Mouse (Mus musculus) heart, embryonic 11.5 days (tissue): ENCODE results near the gene Srsf3. TPM values are rescaled to one million over a fixed set of nuclear protein-coding genes. Genes with fewer than 3 reads are reported as not detected.

ENCODE experiments used
- ATAC-seq: fragments of 200-750 bp; cut with Nextera tagmentation; replicated peaks from 2 replicates; pipeline ENCODE4 v1.8.0; 2017; ENCODE audit warnings: moderate library complexity; ENCODE audit not compliant: insufficient number of reproducible peaks, low FRiP score, low TSS enrichment
- H3K27ac ChIP-seq: fragments of 300-500 bp; sonication (generic); 2 replicates; pipeline ENCODE4 v1.5.1; 2014; ENCODE audit warnings: mild to moderate bottlenecking, low read depth, low read length
- H3K27me3 ChIP-seq: fragments of 300-500 bp; sonication (generic); 2 replicates; pipeline ENCODE4 v1.6.1; 2014; ENCODE audit warnings: mild to moderate bottlenecking, low read length, mixed read lengths; ENCODE audit not compliant: control insufficient read depth, insufficient read depth
- H3K36me3 ChIP-seq: fragments of 300-500 bp; sonication (generic); 2 replicates; pipeline ENCODE4 v1.6.1; 2014; ENCODE audit warnings: mild to moderate bottlenecking, low read length, moderate library complexity, mixed read lengths; ENCODE audit not compliant: control insufficient read depth, insufficient read depth
- H3K4me1 ChIP-seq: fragments of 300-500 bp; sonication (generic); 2 replicates; pipeline ENCODE4 v1.6.1; 2014; ENCODE audit warnings: low read length; ENCODE audit not compliant: control insufficient read depth, insufficient read depth
- H3K4me2 ChIP-seq: fragments of 300-500 bp; sonication (generic); 2 replicates; pipeline ENCODE4 v1.6.1; 2014; ENCODE audit warnings: mild to moderate bottlenecking, moderate library complexity
- H3K4me3 ChIP-seq: fragments of 300-500 bp; sonication (generic); 2 replicates; pipeline ENCODE4 v1.5.1; 2014; ENCODE audit warnings: low read depth, low read length
- H3K9ac ChIP-seq: fragments of 300-500 bp; sonication (generic); 2 replicates; pipeline ENCODE4 v1.6.1; 2014; ENCODE audit warnings: mild to moderate bottlenecking, low read depth, low read length, moderate library complexity
- H3K9me3 ChIP-seq: fragments of 300-500 bp; sonication (generic); replicated peaks from 2 replicates; pipeline ENCODE4 v1.6.1; 2016; ENCODE audit warnings: low read length; ENCODE audit not compliant: control insufficient read depth
- WGBS: fragments of 180-500 bp; shearing (Covaris S2); extraction: QIAGEN DNeasy Blood & Tissue Kit; methylation state at CpG from one replicate; pipeline ENCODE4 v1.1.7; 2014; ENCODE audit not compliant: insufficient replicate concordance; 5-methylcytosine and 5-hydroxymethylcytosine counted together
- polyA plus RNA-seq: library from polyadenylated mRNA; unstranded; fragments of >200 nt; fragmentation: Nextera tagmentation; extraction: Ambion mirVana; gene quantifications from 2 replicates; pipeline ENCODE4 v1.2.1, GENCODE M21; 2014

Srsf3 gene
- polyA plus RNA-seq, 1 experiment from 2014 or later, result 420 TPM

- H3K27ac ChIP-seq, result 0 out of 2 replicates have a peak overlapping the region, but pooled peaks have one; percentile 6
- no peaks in the 10 kb centered on the region for H3K36me3 ChIP-seq
- WGBS, result 49% methylated on average over 10 of the region's 10 CpGs
- peaks cover 30% of the 10 kb centered on the region for H3K4me1 ChIP-seq
- H3K4me2 ChIP-seq, result no peak overlapping the region
- peaks cover 2% of the 10 kb centered on the region; the same call in 1 of the 2 replicates for H3K27me3 ChIP-seq
- no peak overlapping the region for H3K9ac ChIP-seq
- peak; percentile 64; the same call in 1 of the 2 replicates for ATAC-seq
- no peak overlapping the region for H3K4me3 ChIP-seq
- no peaks in the 10 kb centered on the region for H3K9me3 ChIP-seq
Measured at GRCm38 (mm10) chr17:29069063-29069462, 36.6 kb downstream of the Srsf3 start.

- WGBS, result 69% methylated on average over 5 of the region's 5 CpGs
Measured at GRCm38 (mm10) chr17:29071820-29072219, 39.4 kb downstream of the Srsf3 start.

GRCm38 (mm10) chr17:29072701-29073307 lies 40.4 kb downstream of the Srsf3 start:
- Histone ChIP-seq H3K4me2 (peak overlapping the region; percentile 49), H3K27ac (peak overlapping the region; percentile 77), H3K36me3 (no peaks in the 10 kb centered on the region), H3K4me3 (no peak overlapping the region), H3K9me3 (no peaks in the 10 kb centered on the region), H3K9ac (peak overlapping the region; percentile 46), H3K27me3 (no peaks in the 10 kb centered on the region), H3K4me1 (peaks cover 30% of the 10 kb centered on the region)
- no peak for ATAC-seq
- 14% methylated on average over 11 of the region's 11 CpGs for WGBS

More at GRCm38 (mm10) chr17:29071820-29072219, 39.4 kb downstream of the Srsf3 start:
- Histone ChIP-seq H3K4me2 (no peak overlapping the region), H3K36me3 (no peaks in the 10 kb centered on the region), H3K27ac (no peak overlapping the region), H3K27me3 (peaks cover 2% of the 10 kb centered on the region; the same call in 1 of the 2 replicates), H3K9me3 (no peaks in the 10 kb centered on the region), H3K4me3 (no peak overlapping the region), H3K9ac (peak overlapping the region; percentile 16; the same call in 1 of the 2 replicates), H3K4me1 (peaks cover 30% of the 10 kb centered on the region)
- ATAC-seq, result no peak

GRCm38 (mm10) chr17:29073313-29073712 lies 40.9 kb downstream of the Srsf3 start:
- Histone ChIP-seq H3K27ac (peak overlapping the region; percentile 77), H3K4me2 (peak overlapping the region; percentile 49), H3K27me3 (no peaks in the 10 kb centered on the region), H3K9ac (peak overlapping the region; percentile 46; the same call in 1 of the 2 replicates), H3K4me3 (no peak overlapping the region), H3K4me1 (peaks cover 35% of the 10 kb centered on the region), H3K36me3 (no peaks in the 10 kb centered on the region), H3K9me3 (no peaks in the 10 kb centered on the region)
- no peak for ATAC-seq
- WGBS, result 49% methylated on average over 5 of the region's 5 CpGs

GRCm38 (mm10) chr17:29074085-29074484 lies 41.7 kb downstream of the Srsf3 start:
- peaks cover under 1% of the 10 kb centered on the region; the same call in 1 of the 2 replicates for H3K27me3 ChIP-seq
- WGBS, result 56% methylated on average over 13 of the region's 13 CpGs

GRCm38 (mm10) chr17:29076235-29076634 lies 43.8 kb downstream of the Srsf3 start:
- H3K9ac ChIP-seq, result no peak overlapping the region
- peaks cover 38% of the 10 kb centered on the region for H3K4me1 ChIP-seq
- no peaks in the 10 kb centered on the region for H3K36me3 ChIP-seq
- 81% methylated on average over 8 of the region's 8 CpGs for WGBS
- no peak overlapping the region for H3K4me3 ChIP-seq
- no peak overlapping the region for H3K4me2 ChIP-seq
- ATAC-seq, result no peak
- H3K27ac ChIP-seq, result no peak overlapping the region
- no peaks in the 10 kb centered on the region for H3K9me3 ChIP-seq
- peaks cover 8% of the 10 kb centered on the region for H3K27me3 ChIP-seq

More at GRCm38 (mm10) chr17:29074085-29074484, 41.7 kb downstream of the Srsf3 start:
- no peaks in the 10 kb centered on the region for H3K9me3 ChIP-seq
- no peaks in the 10 kb centered on the region for H3K36me3 ChIP-seq
- no peak overlapping the region for H3K4me3 ChIP-seq
- no peak overlapping the region for H3K9ac ChIP-seq
- no peak for ATAC-seq
- no peak overlapping the region for H3K4me2 ChIP-seq
- peaks cover 35% of the 10 kb centered on the region for H3K4me1 ChIP-seq
- H3K27ac ChIP-seq, result no peak overlapping the region

GRCm38 (mm10) chr17:29077786-29078509 lies 45.5 kb downstream of the Srsf3 start:
- Histone ChIP-seq H3K4me3 (peak overlapping the region; percentile 41), H3K4me2 (peak overlapping the region; percentile 69), H3K27ac (no peak overlapping the region), H3K9me3 (no peaks in the 10 kb centered on the region), H3K36me3 (no peaks in the 10 kb centered on the region), H3K9ac (peak overlapping the region; percentile 63), H3K27me3 (peaks cover 17% of the 10 kb centered on the region), H3K4me1 (peaks cover 31% of the 10 kb centered on the region)
- no peak for ATAC-seq
- WGBS, result 19% methylated on average over 14 of the region's 14 CpGs

- 6% methylated on average over 25 of the region's 25 CpGs for WGBS
- Histone ChIP-seq H3K36me3 (no peaks in the 10 kb centered on the region), H3K27ac (peak overlapping the region; percentile 52), H3K4me3 (peak overlapping the region; percentile 41), H3K9me3 (no peaks in the 10 kb centered on the region), H3K4me1 (peaks cover 23% of the 10 kb centered on the region), H3K9ac (peak overlapping the region; percentile 63), H3K4me2 (peak overlapping the region; percentile 69), H3K27me3 (peaks cover 17% of the 10 kb centered on the region)
- ATAC-seq, result 0 out of 2 replicates have a peak, but pooled peaks have one; percentile 45
Measured at GRCm38 (mm10) chr17:29078519-29079383, 46.3 kb downstream of the Srsf3 start.
